Mouse (Mus musculus): ENCODE results near the gene Gm10428. TPM values are rescaled to one million over a fixed set of nuclear protein-coding genes. Genes with fewer than 3 reads are reported as not detected.

The Gm10428 gene
- polyA plus RNA-seq, 1 experiment, result not detected

GRCm38 (mm10) chr11:62758491-62758890, 5.6 kb downstream of the Gm10428 start:
- no peak overlapping the region for H3K4me3 ChIP-seq (ENCODE audit: insufficient read depth, poor library complexity, severe bottlenecking)
- H3K36me3 ChIP-seq (ENCODE audit: control insufficient read depth, insufficient read depth), result no peaks in the 10 kb centered on the region
- no peak overlapping the region for H3ac ChIP-seq (ENCODE audit: control insufficient read depth, insufficient read length, low read depth)
- H3K79me2 ChIP-seq (ENCODE audit: control insufficient read depth, insufficient read depth), result no peaks in the 10 kb centered on the region
- TF ChIP-seq CEBPB (IDR thresholded peaks at IDR 0.05; ENCODE audit: low read depth), result no peak
- no peak for TF ChIP-seq MYOG (IDR thresholded peaks at IDR 0.05; ENCODE audit: control insufficient read depth, extremely low read depth, insufficient read length)
- no peaks in the 10 kb centered on the region for H3K27me3 ChIP-seq (ENCODE audit: control insufficient read depth, insufficient read depth, insufficient read length)
- no peaks in the 10 kb centered on the region for H3K79me3 ChIP-seq (ENCODE audit: low read depth)

DNA sequence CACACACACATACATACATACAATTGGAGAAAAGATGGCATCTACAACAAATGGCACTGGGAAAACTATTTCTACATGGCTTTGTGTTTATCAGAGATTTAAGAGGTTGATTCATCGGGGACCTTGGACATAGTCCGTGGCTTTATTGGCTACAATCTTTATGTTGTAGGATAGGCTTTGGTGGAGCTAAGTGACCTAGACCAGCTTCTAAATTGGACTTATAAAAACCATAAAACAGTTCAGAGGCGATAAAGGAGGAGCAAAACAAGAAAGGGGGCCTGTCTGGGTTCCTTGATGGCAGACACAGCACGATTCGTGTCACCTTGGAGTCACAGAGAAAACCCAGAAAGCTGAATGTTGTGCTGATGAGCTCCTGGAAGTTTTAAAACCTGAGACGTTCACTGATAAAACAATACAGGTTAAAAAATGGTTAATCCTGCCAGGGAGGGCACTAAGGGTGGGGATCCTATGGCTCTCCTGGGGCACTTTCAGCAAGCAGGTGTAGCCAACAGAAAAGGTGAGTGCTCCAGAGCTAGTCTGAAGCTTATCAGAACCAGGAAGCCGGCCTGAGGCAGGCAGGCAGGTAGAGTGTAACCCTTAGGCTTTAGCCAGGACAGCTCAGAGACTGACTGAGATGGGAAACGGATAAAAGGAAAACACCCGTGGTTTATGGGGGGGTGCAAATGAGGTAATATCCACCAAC, 8.0 kb downstream of the Gm10428 start:
- no peak overlapping the region for H3ac ChIP-seq (ENCODE audit: control insufficient read depth, insufficient read length, low read depth)
- H3K4me3 ChIP-seq (ENCODE audit: insufficient read depth, poor library complexity, severe bottlenecking), result no peak overlapping the region
- no peaks in the 10 kb centered on the region for H3K36me3 ChIP-seq (ENCODE audit: control insufficient read depth, insufficient read depth)
- TF ChIP-seq MYOG (IDR thresholded peaks at IDR 0.05; ENCODE audit: control insufficient read depth, extremely low read depth, insufficient read length) (no peak), CEBPB (IDR thresholded peaks at IDR 0.05; ENCODE audit: low read depth) (no peak), CTCF (IDR thresholded peaks at IDR 0.05; ENCODE audit: control insufficient read depth, insufficient read depth, insufficient read length) (no peak), MAX (IDR thresholded peaks at IDR 0.05) (no peak), MYOD1 (IDR thresholded peaks at IDR 0.05; ENCODE audit: control insufficient read depth, insufficient read length, low read depth) (no peak), USF1 (IDR thresholded peaks at IDR 0.05; ENCODE audit: low read depth) (no peak), FOSL1 (IDR thresholded peaks at IDR 0.05; ENCODE audit: insufficient read depth, low read length, poor library complexity, severe bottlenecking) (no peak)
- no peaks in the 10 kb centered on the region for H3K79me2 ChIP-seq (ENCODE audit: control insufficient read depth, insufficient read depth)
- H3K27me3 ChIP-seq (ENCODE audit: control insufficient read depth, insufficient read depth, insufficient read length), result no peaks in the 10 kb centered on the region
- H3K79me3 ChIP-seq (ENCODE audit: low read depth), result no peaks in the 10 kb centered on the region

DNA sequence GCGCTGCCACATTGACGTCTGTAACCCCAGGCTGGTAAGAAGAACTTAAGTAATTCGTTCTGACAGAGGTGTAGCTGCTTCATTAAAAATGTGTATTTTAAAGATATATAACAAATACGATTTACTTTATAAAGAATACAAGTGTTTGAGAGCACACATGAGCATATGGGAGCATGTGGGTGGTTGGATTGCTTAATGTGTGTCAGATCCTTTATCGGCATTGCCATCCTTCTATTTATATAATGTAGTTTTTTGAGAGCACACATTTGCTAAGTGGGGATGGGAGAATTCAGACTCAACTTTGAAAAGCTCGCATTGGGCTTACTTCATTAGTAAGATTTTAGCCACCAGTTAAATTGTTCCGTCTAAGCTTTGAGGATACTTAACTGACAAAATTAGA, 23.6 kb downstream of the Gm10428 start:
- H3K27me3 ChIP-seq (ENCODE audit: control insufficient read depth, insufficient read depth, insufficient read length), result no peaks in the 10 kb centered on the region
- TF ChIP-seq USF1 (IDR thresholded peaks at IDR 0.05; ENCODE audit: low read depth) (no peak), CTCF (IDR thresholded peaks at IDR 0.05; ENCODE audit: control insufficient read depth, insufficient read depth, insufficient read length) (no peak), CEBPB (IDR thresholded peaks at IDR 0.05; ENCODE audit: low read depth) (no peak), MYOG (IDR thresholded peaks at IDR 0.05; ENCODE audit: control insufficient read depth, extremely low read depth, insufficient read length) (no peak), MYOD1 (IDR thresholded peaks at IDR 0.05; ENCODE audit: control insufficient read depth, insufficient read length, low read depth) (no peak), MAX (IDR thresholded peaks at IDR 0.05) (no peak), FOSL1 (IDR thresholded peaks at IDR 0.05; ENCODE audit: insufficient read depth, low read length, poor library complexity, severe bottlenecking) (no peak)
- no peaks in the 10 kb centered on the region for H3K79me3 ChIP-seq (ENCODE audit: low read depth)
- H3K36me3 ChIP-seq (ENCODE audit: control insufficient read depth, insufficient read depth), result no peaks in the 10 kb centered on the region
- no peak overlapping the region for H3K4me3 ChIP-seq (ENCODE audit: insufficient read depth, poor library complexity, severe bottlenecking)
- H3ac ChIP-seq (ENCODE audit: control insufficient read depth, insufficient read length, low read depth), result no peak overlapping the region
- no peaks in the 10 kb centered on the region for H3K79me2 ChIP-seq (ENCODE audit: control insufficient read depth, insufficient read depth)

- Histone ChIP-seq H3K27me3 (ENCODE audit: control insufficient read depth, insufficient read depth, insufficient read length) (peaks cover 4% of the 10 kb centered on the region), H3K79me3 (ENCODE audit: low read depth) (no peaks in the 10 kb centered on the region), H3K36me3 (ENCODE audit: control insufficient read depth, insufficient read depth) (no peaks in the 10 kb centered on the region), H3K4me3 (ENCODE audit: insufficient read depth, poor library complexity, severe bottlenecking) (no peak within 1 kb of the TSS), H3ac (ENCODE audit: control insufficient read depth, insufficient read length, low read depth) (no peak within 1 kb of the TSS), H3K79me2 (ENCODE audit: control insufficient read depth, insufficient read depth) (no peaks in the 10 kb centered on the region)
- TF ChIP-seq MYOG (IDR thresholded peaks at IDR 0.05; ENCODE audit: control insufficient read depth, extremely low read depth, insufficient read length) (no peak), MYOD1 (IDR thresholded peaks at IDR 0.05; ENCODE audit: control insufficient read depth, insufficient read length, low read depth) (no peak), FOSL1 (IDR thresholded peaks at IDR 0.05; ENCODE audit: insufficient read depth, low read length, poor library complexity, severe bottlenecking) (no peak), MAX (IDR thresholded peaks at IDR 0.05) (no peak), CTCF (IDR thresholded peaks at IDR 0.05; ENCODE audit: control insufficient read depth, insufficient read depth, insufficient read length) (no peak), CEBPB (IDR thresholded peaks at IDR 0.05; ENCODE audit: low read depth) (no peak)
Observed at GRCm38 (mm10) chr11:62788935-62789616, 36.2 kb downstream of the Gm10428 start, which contains the start of gene Zfp286. Zfp286 (minus strand) TSS chr11:62789462.

DNA sequence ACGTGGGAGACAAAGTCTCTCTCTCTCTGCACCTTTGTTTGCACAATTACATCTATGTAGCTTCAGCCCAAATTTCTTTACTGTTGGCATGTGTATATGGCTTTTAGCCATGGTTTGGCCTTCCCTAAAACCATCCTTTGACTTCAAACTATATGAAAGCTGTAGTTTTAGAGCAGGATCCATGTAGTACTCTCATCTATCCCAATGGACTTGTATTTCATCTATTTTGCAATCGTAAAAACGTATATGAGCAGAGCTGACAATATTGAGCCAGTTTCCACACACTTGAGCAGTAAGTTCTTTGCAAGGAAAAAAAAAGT, 36.7 kb downstream of the Gm10428 start:
- no peak overlapping the region for H3ac ChIP-seq (ENCODE audit: control insufficient read depth, insufficient read length, low read depth)
- no peaks in the 10 kb centered on the region for H3K36me3 ChIP-seq (ENCODE audit: control insufficient read depth, insufficient read depth)
- no peak overlapping the region for H3K4me3 ChIP-seq (ENCODE audit: insufficient read depth, poor library complexity, severe bottlenecking)
- peaks cover 4% of the 10 kb centered on the region for H3K27me3 ChIP-seq (ENCODE audit: control insufficient read depth, insufficient read depth, insufficient read length)
- TF ChIP-seq USF1 (IDR thresholded peaks at IDR 0.05; ENCODE audit: low read depth) (no peak), MYOG (IDR thresholded peaks at IDR 0.05; ENCODE audit: control insufficient read depth, extremely low read depth, insufficient read length) (no peak), CTCF (IDR thresholded peaks at IDR 0.05; ENCODE audit: control insufficient read depth, insufficient read depth, insufficient read length) (no peak), MYOD1 (IDR thresholded peaks at IDR 0.05; ENCODE audit: control insufficient read depth, insufficient read length, low read depth) (no peak), CEBPB (IDR thresholded peaks at IDR 0.05; ENCODE audit: low read depth) (no peak), MAX (IDR thresholded peaks at IDR 0.05) (no peak), FOSL1 (IDR thresholded peaks at IDR 0.05; ENCODE audit: insufficient read depth, low read length, poor library complexity, severe bottlenecking) (no peak)
- H3K79me3 ChIP-seq (ENCODE audit: low read depth), result no peaks in the 10 kb centered on the region
- no peaks in the 10 kb centered on the region for H3K79me2 ChIP-seq (ENCODE audit: control insufficient read depth, insufficient read depth)

Other genes with a start within 250 kb of the Gm10428 start
- 21.6 TPM for gene Cenpv, start 213.8 kb upstream of the Gm10428 start, polyA plus RNA-seq (2012; fragmentation: generic; extraction: Trizol)
- 1,633 TPM for gene Ubb, start 201.9 kb upstream of the Gm10428 start, polyA plus RNA-seq (2012; fragmentation: generic; extraction: Trizol)
- gene Trpv2, start 178.6 kb upstream of the Gm10428 start, polyA plus RNA-seq (2012; fragmentation: generic; extraction: Trizol), result 12.8 TPM
- gene Lrrc75a, start 104.6 kb upstream of the Gm10428 start, polyA plus RNA-seq (2012; fragmentation: generic; extraction: Trizol), result 12.5 TPM
- gene Mmgt2, start 104.4 kb upstream of the Gm10428 start, polyA plus RNA-seq (2012; fragmentation: generic; extraction: Trizol), result 29.1 TPM
- gene Zfp287, start 21.2 kb upstream of the Gm10428 start, polyA plus RNA-seq (2012; fragmentation: generic; extraction: Trizol), result 1.2 TPM
- gene Zfp286, start 36.4 kb downstream of the Gm10428 start, polyA plus RNA-seq (2012; fragmentation: generic; extraction: Trizol), result not detected
- gene Trim16, start 67.1 kb downstream of the Gm10428 start, polyA plus RNA-seq (2012; fragmentation: generic; extraction: Trizol), result 24.2 TPM
- gene Fbxw10, start 94.0 kb downstream of the Gm10428 start, polyA plus RNA-seq (2012; fragmentation: generic; extraction: Trizol), result 0.02 TPM
- gene Tvp23b, start 126.4 kb downstream of the Gm10428 start, polyA plus RNA-seq (2012; fragmentation: generic; extraction: Trizol), result 13.7 TPM
- not detected for gene Cdrt4, start 198.1 kb downstream of the Gm10428 start, polyA plus RNA-seq (2012; fragmentation: generic; extraction: Trizol)